Mouse (Mus musculus): ENCODE measurements around the gene Vmn1r152.
"Not testable (repeated sequence)": the region's sequence is repeated elsewhere in the genome, so short reads cannot be mapped to it uniquely, and the experiment has no call there.

The Vmn1r152 gene

DNA sequence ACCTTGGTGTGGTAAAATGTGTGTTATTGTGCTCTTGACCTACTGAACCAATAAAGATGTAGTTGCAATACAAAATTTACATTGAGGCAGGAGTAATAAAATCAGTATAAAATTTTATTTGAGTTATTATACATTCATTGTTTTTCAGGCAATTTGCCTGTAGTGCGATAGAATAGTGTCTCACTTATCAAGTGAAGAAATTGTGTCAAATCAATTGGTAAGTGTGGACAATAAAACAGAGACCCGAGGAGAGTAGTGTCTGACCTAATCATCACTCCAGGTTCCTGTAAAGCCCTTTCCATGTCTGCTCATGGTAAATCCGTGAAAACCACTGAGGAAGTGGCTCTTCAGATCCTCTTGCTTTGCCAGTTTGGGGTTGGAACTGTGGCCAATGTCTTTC is at the start of gene Vmn1r152:
Gene Vmn1r152, plus strand, starts transcription at position 301 of the 400 bp plus-strand sequence.
- not testable (repeated sequence) for DNase-seq

DNA sequence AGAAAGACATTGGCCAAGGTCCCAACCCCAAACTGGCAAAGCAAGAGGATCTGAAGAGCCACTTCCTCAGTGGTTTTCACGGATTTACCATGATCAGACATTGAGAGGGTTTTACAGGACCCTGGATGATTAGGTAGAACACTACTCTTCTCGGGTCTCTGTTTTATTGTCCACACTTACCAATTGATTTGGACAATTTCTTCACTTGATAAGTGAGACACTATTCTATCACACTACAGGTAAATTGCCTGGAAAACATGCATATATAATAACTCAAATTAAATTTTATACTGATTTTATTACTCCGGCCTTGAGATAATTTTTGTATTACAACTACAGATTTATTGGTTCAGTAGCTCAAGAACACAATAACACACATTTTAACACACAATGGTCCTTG is 23.2 kb upstream of the Vmn1r152 start, which contains the start of gene Vmn1r151:
Gene Vmn1r151, minus strand, starts transcription at position 101 of the 400 bp plus-strand sequence.
- not testable (repeated sequence) for DNase-seq

DNA sequence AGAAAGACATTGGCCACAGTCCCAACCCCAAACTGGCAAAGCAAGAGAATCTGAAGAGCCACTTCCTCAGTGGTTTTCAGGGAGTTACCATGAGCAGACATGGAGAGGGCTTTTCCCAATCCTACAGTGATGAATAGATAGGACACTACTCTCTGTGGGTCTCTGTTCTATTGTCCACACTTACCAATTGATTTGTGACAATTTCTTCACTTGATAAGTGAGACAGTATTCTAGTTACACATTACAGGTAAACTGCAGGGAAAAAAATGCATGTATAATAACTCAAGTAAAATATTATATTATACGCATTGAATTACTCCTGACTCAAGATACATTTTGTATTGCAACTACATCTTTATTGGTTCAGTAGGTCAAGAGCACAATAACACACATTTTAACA is 12.0 kb downstream of the Vmn1r152 start, which contains the start of gene Gm8677:
Gene Gm8677, minus strand, starts transcription at position 101 of the 400 bp plus-strand sequence.
- not testable (repeated sequence) for DNase-seq

DNA sequence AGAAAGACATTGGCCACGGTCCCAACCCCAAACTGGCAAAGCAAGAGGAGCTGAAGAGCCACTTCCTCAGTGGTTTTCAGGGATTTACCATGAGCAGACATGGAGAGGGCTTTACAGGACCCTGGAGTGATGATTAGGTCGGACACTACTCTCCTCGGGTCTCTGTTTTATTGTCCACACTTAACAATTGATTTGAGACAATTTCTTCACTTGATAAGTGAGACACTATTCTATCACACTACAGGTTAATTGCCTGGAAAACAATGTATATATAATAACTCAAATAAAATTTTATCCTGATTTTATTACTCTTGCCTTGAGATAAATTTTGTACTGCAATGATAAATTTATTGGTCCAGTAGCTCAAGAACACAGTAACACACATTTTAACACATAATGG is 42.5 kb downstream of the Vmn1r152 start, which contains the start of gene Gm4201:
Gene Gm4201, minus strand, starts transcription at position 101 of the 400 bp plus-strand sequence.
- DNase-seq, result not testable (repeated sequence)

Data from cerebellum, adult 8-10 months (tissue).